Mouse (Mus musculus): ENCODE results near the gene 1700092M07Rik.
"Not testable (repeated sequence)": the region's sequence is repeated elsewhere in the genome, so short reads cannot be mapped to it uniquely, and the experiment has no call there.

1700092M07Rik gene

GRCm38 (mm10) chr19:8727495-8728114 lies 12.9 kb upstream of the 1700092M07Rik start:
- no peak for TF ChIP-seq CTCF (conservative IDR thresholded peaks at IDR 0.05; ENCODE audit: low read length)
- TF ChIP-seq NANOG (IDR thresholded peaks at IDR 0.05; ENCODE audit: borderline replicate concordance, low read length): no peak
- no peak for TF ChIP-seq POU5F1 (IDR thresholded peaks at IDR 0.05; ENCODE audit: borderline replicate concordance, low read length)
- H3K9me3 ChIP-seq (ENCODE audit: low read length): peaks cover 3% of the 10 kb centered on the region
- H3K27me3 ChIP-seq (ENCODE audit: insufficient read depth, low read length): no peaks in the 10 kb centered on the region
- peaks cover 12% of the 10 kb centered on the region; the same call in 1 of the 2 replicates for H3K4me1 ChIP-seq (replicated peaks; ENCODE audit: low read depth, low read length)
- no peak overlapping the region for H3K4me3 ChIP-seq (replicated peaks; ENCODE audit: low read length)
- peaks cover 36% of the 10 kb centered on the region for H3K36me3 ChIP-seq (ENCODE audit: insufficient read depth, low read length)

GRCm38 (mm10) chr19:8728335-8729099 lies 12.0 kb upstream of the 1700092M07Rik start:
- not testable (repeated sequence) for H3K27me3 ChIP-seq (ENCODE audit: insufficient read depth, low read length); H3K4me3 ChIP-seq (replicated peaks; ENCODE audit: low read length); H3K9me3 ChIP-seq (ENCODE audit: low read length)
- Histone ChIP-seq H3K36me3 (ENCODE audit: insufficient read depth, low read length) (peaks cover 36% of the 10 kb centered on the region), H3K4me1 (replicated peaks; ENCODE audit: low read depth, low read length) (peaks cover 12% of the 10 kb centered on the region; the same call in 1 of the 2 replicates)

- peaks cover 40% of the 10 kb centered on the region for H3K4me1 ChIP-seq (replicated peaks; ENCODE audit: low read depth, low read length)
- TF ChIP-seq POU5F1 (IDR thresholded peaks at IDR 0.05; ENCODE audit: borderline replicate concordance, low read length): no peak
- no peak for TF ChIP-seq NANOG (IDR thresholded peaks at IDR 0.05; ENCODE audit: borderline replicate concordance, low read length)
- no peaks in the 10 kb centered on the region for H3K27me3 ChIP-seq (ENCODE audit: insufficient read depth, low read length)
- H3K4me3 ChIP-seq (replicated peaks; ENCODE audit: low read length): no peak overlapping the region
- peaks cover 9% of the 10 kb centered on the region for H3K9me3 ChIP-seq (ENCODE audit: low read length)
- H3K36me3 ChIP-seq (ENCODE audit: insufficient read depth, low read length): peaks cover 27% of the 10 kb centered on the region
Observed at GRCm38 (mm10) chr19:8734334-8734733, 6.2 kb upstream of the 1700092M07Rik start.

DNA sequence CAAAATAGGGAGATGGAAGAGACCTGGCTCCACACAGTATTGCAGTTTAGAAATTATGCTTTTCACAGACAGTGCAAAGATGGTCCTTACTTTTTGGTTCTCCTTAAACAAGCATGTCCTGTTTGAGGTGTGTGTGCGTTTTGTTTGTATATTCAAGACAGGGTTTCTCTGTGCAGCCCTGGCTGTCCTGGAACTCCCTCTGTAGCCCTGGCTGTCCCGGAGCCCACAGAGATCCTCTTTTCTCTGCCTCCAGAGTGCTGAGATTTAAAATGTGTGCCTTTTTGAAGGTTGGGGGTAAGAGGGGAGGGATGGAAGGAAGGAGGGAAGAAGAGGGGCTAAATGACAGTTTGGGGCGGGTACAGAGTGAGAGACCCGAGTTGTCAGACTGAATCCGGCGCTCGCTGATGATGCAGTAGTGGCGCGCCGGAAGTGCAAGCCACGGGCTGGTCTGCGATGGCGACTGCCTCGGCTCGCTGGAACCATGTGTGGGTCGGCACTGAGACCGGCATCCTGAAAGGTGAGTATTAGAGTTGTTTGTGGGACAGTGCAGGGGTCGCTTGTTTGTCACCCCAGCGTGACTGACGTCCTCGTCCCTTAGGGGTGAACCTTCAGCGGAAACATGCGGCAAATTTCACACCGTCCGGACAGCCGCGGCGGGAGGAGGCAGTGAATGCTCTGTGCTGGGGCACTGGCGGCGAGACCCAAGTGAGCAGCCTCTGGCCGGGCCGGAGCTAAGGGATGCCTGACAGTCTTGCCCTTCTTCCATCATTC lies 4.9 kb upstream of the 1700092M07Rik start, which contains the start of gene Wdr74:
Gene Wdr74, plus strand, starts transcription at position 439 of the 771 bp plus-strand sequence.
- no peaks in the 10 kb centered on the region for H3K27me3 ChIP-seq (ENCODE audit: insufficient read depth, low read length)
- H3K9me3 ChIP-seq (ENCODE audit: low read length): peaks cover 9% of the 10 kb centered on the region
- TF ChIP-seq POU5F1 (IDR thresholded peaks at IDR 0.05; ENCODE audit: borderline replicate concordance, low read length): no peak
- TF ChIP-seq CTCF (conservative IDR thresholded peaks at IDR 0.05; ENCODE audit: low read length): no peak
- no peak for TF ChIP-seq NANOG (IDR thresholded peaks at IDR 0.05; ENCODE audit: borderline replicate concordance, low read length)
- H3K4me1 ChIP-seq (replicated peaks; ENCODE audit: low read depth, low read length): peaks cover 49% of the 10 kb centered on the region
- H3K4me3 ChIP-seq (replicated peaks; ENCODE audit: low read length): peak within 1 kb of the TSS; percentile 100
- H3K36me3 ChIP-seq (ENCODE audit: insufficient read depth, low read length): peaks cover 39% of the 10 kb centered on the region

DNA sequence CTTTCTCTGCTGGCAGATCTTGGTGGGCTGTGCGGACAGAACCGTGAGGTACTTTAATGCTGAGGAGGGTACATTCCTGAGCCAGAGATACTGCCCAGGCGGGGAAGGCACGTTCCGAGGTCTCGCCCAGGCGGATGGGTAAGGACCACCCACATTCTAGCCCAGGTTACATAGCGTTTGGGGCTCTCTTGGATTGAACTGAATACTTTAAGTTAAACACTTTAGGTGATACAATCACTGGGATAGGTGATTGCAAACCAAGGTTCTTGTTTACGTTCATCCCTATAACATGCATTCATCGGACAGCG lies 4.4 kb upstream of the 1700092M07Rik start:
- Histone ChIP-seq H3K36me3 (ENCODE audit: insufficient read depth, low read length) (peaks cover 44% of the 10 kb centered on the region), H3K4me1 (replicated peaks; ENCODE audit: low read depth, low read length) (peaks cover 53% of the 10 kb centered on the region), H3K27me3 (ENCODE audit: insufficient read depth, low read length) (no peaks in the 10 kb centered on the region), H3K9me3 (ENCODE audit: low read length) (peaks cover 9% of the 10 kb centered on the region), H3K4me3 (replicated peaks; ENCODE audit: low read length) (peak overlapping the region; percentile 100)
- no peak for TF ChIP-seq CTCF (conservative IDR thresholded peaks at IDR 0.05; ENCODE audit: low read length)
- TF ChIP-seq NANOG (IDR thresholded peaks at IDR 0.05; ENCODE audit: borderline replicate concordance, low read length): no peak
- TF ChIP-seq POU5F1 (IDR thresholded peaks at IDR 0.05; ENCODE audit: borderline replicate concordance, low read length): no peak

DNA sequence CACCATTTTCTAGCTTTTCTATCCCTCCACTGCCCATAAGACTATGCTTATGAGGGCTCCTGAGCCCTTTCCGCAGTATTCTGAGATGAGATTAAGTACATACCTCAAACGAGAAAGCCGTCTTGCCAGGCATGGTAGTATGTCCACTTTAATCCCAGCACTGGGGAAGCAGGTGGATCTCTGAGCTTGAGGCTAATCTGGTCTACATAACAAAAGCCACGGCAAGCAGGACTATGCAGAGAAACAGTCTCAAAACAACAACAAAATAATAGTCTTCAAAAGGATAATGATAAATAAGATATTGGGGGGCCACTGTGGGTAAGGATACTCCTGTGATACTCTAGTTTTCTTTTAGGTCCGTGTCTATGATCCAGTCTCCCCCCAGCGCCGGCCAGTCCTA lies 1.6 kb upstream of the 1700092M07Rik start:
- Histone ChIP-seq H3K9me3 (ENCODE audit: low read length) (no peaks in the 10 kb centered on the region), H3K4me3 (replicated peaks; ENCODE audit: low read length) (no peak overlapping the region)
- TF ChIP-seq POU5F1 (IDR thresholded peaks at IDR 0.05; ENCODE audit: borderline replicate concordance, low read length) (no peak), CTCF (conservative IDR thresholded peaks at IDR 0.05; ENCODE audit: low read length) (no peak), NANOG (IDR thresholded peaks at IDR 0.05; ENCODE audit: borderline replicate concordance, low read length) (no peak)

DNA sequence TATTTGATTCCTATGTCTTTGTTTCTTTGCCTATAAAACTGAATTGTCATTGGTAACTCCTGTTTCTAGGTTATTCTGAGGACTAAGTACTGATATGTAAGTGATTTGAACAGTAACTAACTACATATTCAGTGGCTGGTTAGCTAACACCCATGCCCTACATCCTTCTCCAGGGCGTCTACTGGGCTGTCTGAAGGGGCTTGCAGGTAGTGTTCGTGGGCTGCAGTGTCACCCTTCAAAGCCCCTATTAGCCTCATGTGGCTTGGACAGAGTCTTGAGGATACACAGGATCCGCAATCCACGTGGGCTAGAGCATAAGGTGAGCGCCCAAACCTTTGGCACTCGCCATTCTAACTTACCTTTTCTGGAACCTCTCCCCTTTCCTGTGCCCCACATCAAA lies 872 bp upstream of the 1700092M07Rik start:
- no peaks in the 10 kb centered on the region for H3K27me3 ChIP-seq (ENCODE audit: insufficient read depth, low read length)
- no peaks in the 10 kb centered on the region for H3K9me3 ChIP-seq (ENCODE audit: low read length)
- H3K36me3 ChIP-seq (ENCODE audit: insufficient read depth, low read length): peaks cover 63% of the 10 kb centered on the region
- peak overlapping the region; percentile 93; the same call in 1 of the 2 replicates for H3K4me3 ChIP-seq (replicated peaks; ENCODE audit: low read length)
- peaks cover 67% of the 10 kb centered on the region for H3K4me1 ChIP-seq (replicated peaks; ENCODE audit: low read depth, low read length)
- TF ChIP-seq CTCF (conservative IDR thresholded peaks at IDR 0.05; ENCODE audit: low read length) (no peak), NANOG (IDR thresholded peaks at IDR 0.05; ENCODE audit: borderline replicate concordance, low read length) (no peak), POU5F1 (IDR thresholded peaks at IDR 0.05; ENCODE audit: borderline replicate concordance, low read length) (no peak)

More for the DNA sequence above, 1.6 kb upstream of the 1700092M07Rik start:
- H3K4me1 ChIP-seq (replicated peaks; ENCODE audit: low read depth, low read length): peaks cover 67% of the 10 kb centered on the region
- H3K27me3 ChIP-seq (ENCODE audit: insufficient read depth, low read length): no peaks in the 10 kb centered on the region
- H3K36me3 ChIP-seq (ENCODE audit: insufficient read depth, low read length): peaks cover 56% of the 10 kb centered on the region

DNA sequence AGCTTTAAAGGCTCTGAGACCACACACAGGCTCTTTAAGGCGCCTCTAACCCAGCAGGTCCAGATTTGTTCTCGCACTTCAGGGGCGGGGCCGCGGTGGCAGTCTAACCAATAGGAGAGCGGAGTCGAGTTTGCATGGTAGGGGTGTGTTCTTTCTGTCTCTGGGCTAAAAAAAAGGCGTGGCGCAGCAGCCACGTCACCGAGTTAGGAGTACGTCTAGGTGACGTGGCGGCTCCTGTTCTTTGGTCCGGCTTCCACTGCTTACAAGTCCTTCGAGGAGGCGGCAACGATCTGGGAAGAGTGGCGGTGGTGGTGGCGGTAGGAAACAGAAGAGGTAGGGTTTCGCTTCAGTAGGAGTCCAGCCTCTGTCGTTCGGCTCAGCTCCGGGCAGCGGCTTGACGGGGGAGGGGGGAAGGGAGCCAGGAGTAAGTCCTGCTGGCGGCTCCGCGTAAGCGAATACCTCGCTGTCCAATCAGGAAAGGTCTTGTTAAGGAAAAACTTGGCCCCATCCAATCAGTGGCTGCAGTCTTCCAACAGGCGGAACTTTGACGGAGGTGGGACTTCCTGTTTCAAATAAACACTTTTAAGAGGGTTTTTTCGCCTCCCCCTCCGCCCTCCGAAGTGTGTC lies 838 bp downstream of the 1700092M07Rik start, which contains the start of gene Stx5a:
Gene Stx5a, plus strand, starts transcription at position 171 of the 627 bp plus-strand sequence.
- Histone ChIP-seq H3K4me3 (replicated peaks; ENCODE audit: low read length) (peak within 1 kb of the TSS; percentile 93), H3K9me3 (ENCODE audit: low read length) (no peaks in the 10 kb centered on the region), H3K27me3 (ENCODE audit: insufficient read depth, low read length) (no peaks in the 10 kb centered on the region), H3K36me3 (ENCODE audit: insufficient read depth, low read length) (peaks cover 80% of the 10 kb centered on the region), H3K4me1 (replicated peaks; ENCODE audit: low read depth, low read length) (peaks cover 59% of the 10 kb centered on the region)
- TF ChIP-seq CTCF (conservative IDR thresholded peaks at IDR 0.05; ENCODE audit: low read length) (no peak), NANOG (IDR thresholded peaks at IDR 0.05; ENCODE audit: borderline replicate concordance, low read length) (no peak), POU5F1 (IDR thresholded peaks at IDR 0.05; ENCODE audit: borderline replicate concordance, low read length) (no peak)

Measured in E14TG2a.4 (cell line).